Mouse (Mus musculus) cerebellum, postnatal 36 days (tissue): ENCODE measurements around the gene Sptssa.
A peak's percentile ranks its signal among the peaks of the same experiment; 100 is the strongest.
"Not testable (repeated sequence)": the region's sequence is repeated elsewhere in the genome, so short reads cannot be mapped to it uniquely, and the experiment has no call there.

Source experiments
- DNase-seq, 2 experiments: peaks; one replicate each; pipeline ENCODE4 v3.0.0; 2021 to 2022; ENCODE audit warnings: mixed read lengths in 2 of 2

The Sptssa gene

GRCm38 (mm10) chr12:54656396-54657171, at the start of gene Sptssa:
TSS of gene Sptssa (minus strand) at chr12:54656573.
- peak; percentile 92 to 97 for DNase-seq

GRCm38 (mm10) chr12:54699394-54699793, 43.0 kb upstream of the Sptssa start:
- no peak for DNase-seq

GRCm38 (mm10) chr12:54697791-54698250, 41.4 kb upstream of the Sptssa start:
- no peak for DNase-seq

- DNase-seq = peak; percentile 23 to 30
Measured at GRCm38 (mm10) chr12:54697003-54697597, 40.7 kb upstream of the Sptssa start.

- peak; percentile 90 to 93 for DNase-seq
Measured at GRCm38 (mm10) chr12:54696242-54697002, 40.0 kb upstream of the Sptssa start.

GRCm38 (mm10) chr12:54695511-54696241, 39.3 kb upstream of the Sptssa start, which contains the start of gene Eapp:
TSS of gene Eapp (minus strand) at chr12:54695897.
- peak; percentile 97 to 98 for DNase-seq

GRCm38 (mm10) chr12:54694847-54695510, 38.6 kb upstream of the Sptssa start:
- no peak for DNase-seq

GRCm38 (mm10) chr12:54689082-54689481, 32.7 kb upstream of the Sptssa start:
- DNase-seq = no peak

- DNase-seq = no peak
Measured at GRCm38 (mm10) chr12:54683182-54683581, 26.8 kb upstream of the Sptssa start.

- no peak for DNase-seq
Measured at GRCm38 (mm10) chr12:54676709-54677108, 20.3 kb upstream of the Sptssa start.

GRCm38 (mm10) chr12:54675396-54675795, 19.0 kb upstream of the Sptssa start:
- no peak for DNase-seq

GRCm38 (mm10) chr12:54671262-54671661, 14.9 kb upstream of the Sptssa start:
- DNase-seq = no peak

- DNase-seq = no peak
Measured at GRCm38 (mm10) chr12:54668141-54668540, 11.8 kb upstream of the Sptssa start.

GRCm38 (mm10) chr12:54665526-54665925, 9.2 kb upstream of the Sptssa start:
- DNase-seq = no peak

GRCm38 (mm10) chr12:54661470-54661869, 5.1 kb upstream of the Sptssa start:
- not testable (repeated sequence) for DNase-seq

- DNase-seq = no peak
Measured at GRCm38 (mm10) chr12:54659901-54660300, 3.5 kb upstream of the Sptssa start.

- DNase-seq = no peak
Measured at GRCm38 (mm10) chr12:54658425-54659092, 2.2 kb upstream of the Sptssa start.

GRCm38 (mm10) chr12:54657951-54658350, 1.6 kb upstream of the Sptssa start:
- DNase-seq = no peak

GRCm38 (mm10) chr12:54657226-54657625, 853 bp upstream of the Sptssa start:
- DNase-seq = no peak

GRCm38 (mm10) chr12:54656039-54656395, 356 bp downstream of the Sptssa start:
- DNase-seq = no peak

- no peak for DNase-seq
Measured at GRCm38 (mm10) chr12:54655292-54656038, 908 bp downstream of the Sptssa start.
